Mouse (Mus musculus): ENCODE measurements at regions not wholly inside any gene's neighbourhood (a gene's known extent, or its start where the extent isn't known, plus 50 kb on each side); places are given as distances from the start of the nearest gene placed in this dataset.

GRCm38 (mm10) chr3:19000179-19000578, 628.3 kb downstream of the 1700064H15Rik start:
- H3K27me3 ChIP-seq (replicated peaks; ENCODE audit: control insufficient read depth, insufficient read depth, low read length): no peaks in the 10 kb centered on the region
- no peak overlapping the region for H3K4me2 ChIP-seq (ENCODE audit: low read length)
- H3K36me3 ChIP-seq (ENCODE audit: control insufficient read depth, insufficient read depth, low read length): no peaks in the 10 kb centered on the region
- no peaks in the 10 kb centered on the region for H3K4me1 ChIP-seq (replicated peaks; ENCODE audit: control insufficient read depth, insufficient read depth, low read length)
- no peaks in the 10 kb centered on the region for H3K9me3 ChIP-seq (ENCODE audit: control insufficient read depth, low read length)
- no peak overlapping the region for H3K4me3 ChIP-seq (ENCODE audit: low read depth, low read length)
- H3K27ac ChIP-seq (ENCODE audit: low read depth): no peak overlapping the region
- H3K9ac ChIP-seq (ENCODE audit: low read length): no peak overlapping the region
- DNase-seq (ENCODE audit: low spot score) (no peak), ATAC-seq (replicated peaks; ENCODE audit: low FRiP score, low TSS enrichment, low read depth) (no peak)
- WGBS: 80% methylated on average over 5 of the region's 5 CpGs

- Histone ChIP-seq H3K4me1 (replicated peaks; ENCODE audit: control insufficient read depth, insufficient read depth, low read length) (no peaks in the 10 kb centered on the region), H3K36me3 (ENCODE audit: control insufficient read depth, insufficient read depth, low read length) (no peaks in the 10 kb centered on the region), H3K9me3 (ENCODE audit: control insufficient read depth, low read length) (no peaks in the 10 kb centered on the region), H3K4me3 (ENCODE audit: low read depth, low read length) (no peak overlapping the region), H3K9ac (ENCODE audit: low read length) (no peak overlapping the region), H3K27me3 (replicated peaks; ENCODE audit: control insufficient read depth, insufficient read depth, low read length) (no peaks in the 10 kb centered on the region), H3K27ac (ENCODE audit: low read depth) (no peak overlapping the region), H3K4me2 (ENCODE audit: low read length) (no peak overlapping the region)
- 67% methylated on average over 7 of the region's 7 CpGs for WGBS
- no peak for ATAC-seq (replicated peaks; ENCODE audit: low FRiP score, low TSS enrichment, low read depth)
- no peak for DNase-seq (ENCODE audit: low spot score)
Measured at GRCm38 (mm10) chr3:19002056-19002455, 626.4 kb downstream of the 1700064H15Rik start.

- H3K9me3 ChIP-seq (ENCODE audit: control insufficient read depth, low read length): no peaks in the 10 kb centered on the region
- H3K36me3 ChIP-seq (ENCODE audit: control insufficient read depth, insufficient read depth, low read length): no peaks in the 10 kb centered on the region
- no peaks in the 10 kb centered on the region for H3K27me3 ChIP-seq (replicated peaks; ENCODE audit: control insufficient read depth, insufficient read depth, low read length)
- ATAC-seq (replicated peaks; ENCODE audit: low FRiP score, low TSS enrichment, low read depth) (no peak), DNase-seq (ENCODE audit: low spot score) (no peak)
- no peak overlapping the region for H3K4me2 ChIP-seq (ENCODE audit: low read length)
- no peak overlapping the region for H3K27ac ChIP-seq (ENCODE audit: low read depth)
- H3K9ac ChIP-seq (ENCODE audit: low read length): no peak overlapping the region
- H3K4me3 ChIP-seq (ENCODE audit: low read depth, low read length): no peak overlapping the region
- no peaks in the 10 kb centered on the region for H3K4me1 ChIP-seq (replicated peaks; ENCODE audit: control insufficient read depth, insufficient read depth, low read length)
- WGBS: 70% methylated on average over 1 of the region's 1 CpGs
Measured at GRCm38 (mm10) chr3:19004792-19005191, 623.7 kb downstream of the 1700064H15Rik start.

GRCm38 (mm10) chr3:19044566-19044965, 583.9 kb downstream of the 1700064H15Rik start:
- 40% methylated on average over 3 of the region's 3 CpGs for WGBS
- H3K4me3 ChIP-seq (ENCODE audit: low read depth, low read length): no peak overlapping the region
- no peaks in the 10 kb centered on the region for H3K27me3 ChIP-seq (replicated peaks; ENCODE audit: control insufficient read depth, insufficient read depth, low read length)
- H3K4me2 ChIP-seq (ENCODE audit: low read length): no peak overlapping the region
- no peaks in the 10 kb centered on the region for H3K36me3 ChIP-seq (ENCODE audit: control insufficient read depth, insufficient read depth, low read length)
- ATAC-seq (replicated peaks; ENCODE audit: low FRiP score, low TSS enrichment, low read depth): no peak
- no peak overlapping the region for H3K9ac ChIP-seq (ENCODE audit: low read length)
- no peak for DNase-seq (ENCODE audit: low spot score)
- no peak overlapping the region for H3K27ac ChIP-seq (ENCODE audit: low read depth)
- H3K4me1 ChIP-seq (replicated peaks; ENCODE audit: control insufficient read depth, insufficient read depth, low read length): no peaks in the 10 kb centered on the region
- no peaks in the 10 kb centered on the region for H3K9me3 ChIP-seq (ENCODE audit: control insufficient read depth, low read length)

GRCm38 (mm10) chr3:19045933-19046332, 582.5 kb downstream of the 1700064H15Rik start:
- no peaks in the 10 kb centered on the region for H3K4me1 ChIP-seq (replicated peaks; ENCODE audit: control insufficient read depth, insufficient read depth, low read length)
- H3K36me3 ChIP-seq (ENCODE audit: control insufficient read depth, insufficient read depth, low read length): no peaks in the 10 kb centered on the region
- H3K9me3 ChIP-seq (ENCODE audit: control insufficient read depth, low read length): no peaks in the 10 kb centered on the region
- H3K4me3 ChIP-seq (ENCODE audit: low read depth, low read length): no peak overlapping the region
- no peak overlapping the region for H3K9ac ChIP-seq (ENCODE audit: low read length)
- H3K4me2 ChIP-seq (ENCODE audit: low read length): no peak overlapping the region
- ATAC-seq (replicated peaks; ENCODE audit: low FRiP score, low TSS enrichment, low read depth): no peak
- no peaks in the 10 kb centered on the region for H3K27me3 ChIP-seq (replicated peaks; ENCODE audit: control insufficient read depth, insufficient read depth, low read length)
- no peak overlapping the region for H3K27ac ChIP-seq (ENCODE audit: low read depth)
- no peak for DNase-seq (ENCODE audit: low spot score)

- no peak overlapping the region for H3K9ac ChIP-seq (ENCODE audit: low read length)
- DNase-seq (ENCODE audit: low spot score) (no peak), ATAC-seq (replicated peaks; ENCODE audit: low FRiP score, low TSS enrichment, low read depth) (no peak)
- H3K36me3 ChIP-seq (ENCODE audit: control insufficient read depth, insufficient read depth, low read length): no peaks in the 10 kb centered on the region
- H3K4me3 ChIP-seq (ENCODE audit: low read depth, low read length): no peak overlapping the region
- H3K4me1 ChIP-seq (replicated peaks; ENCODE audit: control insufficient read depth, insufficient read depth, low read length): no peaks in the 10 kb centered on the region
- WGBS: 43% methylated on average over 1 of the region's 1 CpGs
- no peak overlapping the region for H3K4me2 ChIP-seq (ENCODE audit: low read length)
- no peaks in the 10 kb centered on the region for H3K27me3 ChIP-seq (replicated peaks; ENCODE audit: control insufficient read depth, insufficient read depth, low read length)
- no peaks in the 10 kb centered on the region for H3K9me3 ChIP-seq (ENCODE audit: control insufficient read depth, low read length)
- H3K27ac ChIP-seq (ENCODE audit: low read depth): no peak overlapping the region
Measured at GRCm38 (mm10) chr3:19046610-19047009, 581.9 kb downstream of the 1700064H15Rik start.

GRCm38 (mm10) chr3:19055961-19056360, 572.5 kb downstream of the 1700064H15Rik start:
- Histone ChIP-seq H3K9ac (ENCODE audit: low read length) (no peak overlapping the region), H3K27me3 (replicated peaks; ENCODE audit: control insufficient read depth, insufficient read depth, low read length) (no peaks in the 10 kb centered on the region), H3K4me2 (ENCODE audit: low read length) (no peak overlapping the region), H3K9me3 (ENCODE audit: control insufficient read depth, low read length) (no peaks in the 10 kb centered on the region), H3K4me1 (replicated peaks; ENCODE audit: control insufficient read depth, insufficient read depth, low read length) (0 out of 2 replicates have a peak, but pooled peaks cover 2% of the 10 kb centered on the region), H3K36me3 (ENCODE audit: control insufficient read depth, insufficient read depth, low read length) (no peaks in the 10 kb centered on the region), H3K4me3 (ENCODE audit: low read depth, low read length) (no peak overlapping the region), H3K27ac (ENCODE audit: low read depth) (no peak overlapping the region)
- DNase-seq (ENCODE audit: low spot score): no peak
- 69% methylated on average over 3 of the region's 3 CpGs for WGBS
- no peak for ATAC-seq (replicated peaks; ENCODE audit: low FRiP score, low TSS enrichment, low read depth)

- no peaks in the 10 kb centered on the region for H3K36me3 ChIP-seq (ENCODE audit: control insufficient read depth, insufficient read depth, low read length)
- H3K27me3 ChIP-seq (replicated peaks; ENCODE audit: control insufficient read depth, insufficient read depth, low read length): no peaks in the 10 kb centered on the region
- ATAC-seq (replicated peaks; ENCODE audit: low FRiP score, low TSS enrichment, low read depth) (no peak), DNase-seq (ENCODE audit: low spot score) (no peak)
- H3K4me2 ChIP-seq (ENCODE audit: low read length): no peak overlapping the region
- H3K9ac ChIP-seq (ENCODE audit: low read length): no peak overlapping the region
- H3K4me3 ChIP-seq (ENCODE audit: low read depth, low read length): no peak overlapping the region
- H3K9me3 ChIP-seq (ENCODE audit: control insufficient read depth, low read length): no peaks in the 10 kb centered on the region
- WGBS: 26% methylated on average over 9 of the region's 9 CpGs
- H3K4me1 ChIP-seq (replicated peaks; ENCODE audit: control insufficient read depth, insufficient read depth, low read length): 0 out of 2 replicates have a peak, but pooled peaks cover 2% of the 10 kb centered on the region
- no peak overlapping the region for H3K27ac ChIP-seq (ENCODE audit: low read depth)
Measured at GRCm38 (mm10) chr3:19056623-19057022, 571.9 kb downstream of the 1700064H15Rik start.

- no peaks in the 10 kb centered on the region for H3K36me3 ChIP-seq (ENCODE audit: control insufficient read depth, insufficient read depth, low read length)
- H3K27me3 ChIP-seq (replicated peaks; ENCODE audit: control insufficient read depth, insufficient read depth, low read length): no peaks in the 10 kb centered on the region
- no peak overlapping the region for H3K9ac ChIP-seq (ENCODE audit: low read length)
- DNase-seq (ENCODE audit: low spot score) (no peak), ATAC-seq (replicated peaks; ENCODE audit: low FRiP score, low TSS enrichment, low read depth) (no peak)
- WGBS: 41% methylated on average over 15 of the region's 17 CpGs
- H3K4me3 ChIP-seq (ENCODE audit: low read depth, low read length): no peak overlapping the region
- H3K4me1 ChIP-seq (replicated peaks; ENCODE audit: control insufficient read depth, insufficient read depth, low read length): 0 out of 2 replicates have a peak, but pooled peaks cover 2% of the 10 kb centered on the region
- H3K9me3 ChIP-seq (ENCODE audit: control insufficient read depth, low read length): no peaks in the 10 kb centered on the region
- no peak overlapping the region for H3K27ac ChIP-seq (ENCODE audit: low read depth)
- H3K4me2 ChIP-seq (ENCODE audit: low read length): no peak overlapping the region
Measured at GRCm38 (mm10) chr3:19059906-19060870, 568.3 kb downstream of the 1700064H15Rik start.
